Mouse (Mus musculus) megakaryocyte-erythroid progenitor cell, adult 5-6 weeks (primary cell): ENCODE data around the gene Sox9. TPM values are rescaled to one million over a fixed set of nuclear protein-coding genes. Genes with fewer than 3 reads are reported as not detected.

ENCODE experiments used
- ATAC-seq: replicated peaks from 2 replicates; pipeline ENCODE4 v1.8.0; 2016; ENCODE audit warnings: mild to moderate bottlenecking, inconsistent platforms; ENCODE audit not compliant: severe bottlenecking, poor library complexity, low FRiP score, low TSS enrichment
- total RNA-seq, 2 experiments: library from RNA; stranded (forward) in 1 of 2; stranded (reverse) in 1 of 2; fragments of 200-1000, 215-1000 nt in 1 of 2; fragments of >200 nt in 1 of 2; fragmentation: Nextera tagmentation in 1 of 2; gene quantifications; 2 replicates each; pipeline ENCODE4 v1.2.3; 2014 to 2017

Gene Sox9
- not detected in 2 replicates for total RNA-seq (2014; fragmentation: Nextera tagmentation)
- total RNA-seq (2017): not detected in 2 replicates

GRCm38 (mm10) chr11:112781994-112782356, at the start of gene Sox9:
Gene Sox9 (plus strand): TSS chr11:112782224.
- no peak for ATAC-seq

- ATAC-seq: no peak
Measured at GRCm38 (mm10) chr11:112732401-112732800, 49.6 kb upstream of the Sox9 start.

- no peak for ATAC-seq
Measured at GRCm38 (mm10) chr11:112737071-112737470, 45.0 kb upstream of the Sox9 start.

GRCm38 (mm10) chr11:112739681-112740080, 42.3 kb upstream of the Sox9 start:
- ATAC-seq: no peak

- ATAC-seq: no peak
Measured at GRCm38 (mm10) chr11:112756516-112756915, 25.5 kb upstream of the Sox9 start.

GRCm38 (mm10) chr11:112758056-112758455, 24.0 kb upstream of the Sox9 start:
- ATAC-seq: no peak

- ATAC-seq: no peak
Measured at GRCm38 (mm10) chr11:112766956-112767355, 15.1 kb upstream of the Sox9 start.

- no peak for ATAC-seq
Measured at GRCm38 (mm10) chr11:112767531-112768041, 14.4 kb upstream of the Sox9 start.

GRCm38 (mm10) chr11:112772791-112773355, 9.2 kb upstream of the Sox9 start:
- ATAC-seq: no peak

- ATAC-seq: no peak
Measured at GRCm38 (mm10) chr11:112779762-112780161, 2.3 kb upstream of the Sox9 start.

- no peak for ATAC-seq
Measured at GRCm38 (mm10) chr11:112780394-112780920, 1.6 kb upstream of the Sox9 start.

GRCm38 (mm10) chr11:112781035-112781911, 751 bp upstream of the Sox9 start:
- no peak for ATAC-seq

GRCm38 (mm10) chr11:112782357-112783121, 515 bp downstream of the Sox9 start:
- ATAC-seq: no peak

- ATAC-seq: no peak
Measured at GRCm38 (mm10) chr11:112783401-112784346, 1.6 kb downstream of the Sox9 start.

- no peak for ATAC-seq
Measured at GRCm38 (mm10) chr11:112784347-112784902, 2.4 kb downstream of the Sox9 start.

- ATAC-seq: 0 out of 2 replicates have a peak, but pooled peaks have one; percentile 23
Measured at GRCm38 (mm10) chr11:112784903-112785381, 2.9 kb downstream of the Sox9 start.

- ATAC-seq: no peak
Measured at GRCm38 (mm10) chr11:112785581-112785980, 3.6 kb downstream of the Sox9 start.

- ATAC-seq: no peak
Measured at GRCm38 (mm10) chr11:112786427-112786826, 4.4 kb downstream of the Sox9 start.
